Comparison of ENCODE assay signal across 8 mouse cellular contexts in the genomic region with DNA sequence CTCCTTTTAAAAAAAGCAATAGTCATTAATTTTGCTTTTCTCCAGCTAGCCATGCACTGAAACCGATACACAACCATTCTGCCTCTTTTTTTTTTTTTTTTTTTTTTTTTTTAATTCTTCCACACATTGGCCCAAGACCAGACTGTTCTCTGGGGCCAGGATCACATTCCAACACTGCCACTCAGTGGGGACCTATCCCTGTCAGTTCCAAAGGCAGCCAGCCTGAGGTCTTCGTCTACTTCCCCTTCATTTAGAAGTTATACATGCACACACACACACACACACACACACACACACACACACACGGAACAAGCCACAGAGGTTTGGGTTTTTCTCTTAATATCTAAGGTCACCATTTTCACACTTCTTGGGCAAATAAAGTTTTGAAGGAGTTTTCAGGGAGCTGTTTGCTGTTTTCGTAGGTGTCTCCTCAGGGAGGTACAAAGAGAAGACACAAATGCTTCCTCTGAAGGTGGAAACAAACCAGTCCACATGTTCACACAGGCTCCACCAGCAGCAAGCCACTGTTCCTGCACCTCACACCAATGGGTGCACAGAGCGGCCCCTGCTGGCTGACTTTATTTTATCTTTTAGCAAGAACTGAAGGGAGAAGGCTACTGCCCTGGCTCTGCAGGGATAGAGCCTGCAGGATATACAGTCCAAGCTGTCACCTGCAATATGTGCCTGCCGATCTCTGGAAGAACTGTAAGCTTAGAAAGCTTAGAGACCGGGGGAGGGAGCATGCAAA.
DNase-seq lines count a peak whose midpoint lies in the region; ATAC-seq and TF ChIP-seq lines count a peak whose summit lies in the region.

No protein-coding gene starts in this region.

- H3K4me2 ChIP-seq in forebrain, embryonic 15.5 days (replicated peaks) = no peak overlapping the region
- H3K4me2 ChIP-seq in lung, postnatal 0 days (replicated peaks; ENCODE audit: low read depth, low read length) = no peak overlapping the region

- ATAC-seq in forebrain, embryonic 15.5 days (replicated peaks) = peak; percentile 95
- ATAC-seq in hematopoietic stem cell, adult 5-6 weeks (replicated peaks in 1 of 2; ENCODE audit: insufficient read depth in 1 of 2, low FRiP score in 2 of 2, low TSS enrichment in 1 of 2, low read depth in 1 of 2, poor library complexity in 2 of 2, severe bottlenecking in 2 of 2) = peak; percentile 95 to 96
- ATAC-seq in lung, postnatal 0 days = peak; percentile 77

- peaks cover 8% of the 10 kb centered on the region for H3K27me3 ChIP-seq in E14TG2a.4 (ENCODE audit: insufficient read depth, low read length)
- no peaks in the 10 kb centered on the region for H3K27me3 ChIP-seq in forebrain, embryonic 15.5 days
- H3K27me3 ChIP-seq in lung, postnatal 0 days (replicated peaks; ENCODE audit: insufficient read depth, low read length) = no peaks in the 10 kb centered on the region

- no peak overlapping the region for H3K4me3 ChIP-seq in E14TG2a.4 (replicated peaks; ENCODE audit: low read length)
- H3K4me3 ChIP-seq in forebrain, embryonic 15.5 days = no peak overlapping the region
- no peak overlapping the region for H3K4me3 ChIP-seq in lung, postnatal 0 days (ENCODE audit: low read depth, low read length)

- H3K36me3 ChIP-seq in E14TG2a.4 (ENCODE audit: insufficient read depth, low read length) = no peaks in the 10 kb centered on the region
- no peaks in the 10 kb centered on the region for H3K36me3 ChIP-seq in forebrain, embryonic 15.5 days
- no peaks in the 10 kb centered on the region for H3K36me3 ChIP-seq in lung, postnatal 0 days (ENCODE audit: insufficient read depth, low read length)

- DNase-seq in c-Kit-positive CD71-positive TER-119-positive erythroid progenitor cells, embryonic 14.5 days (ENCODE audit: low spot score) = peak; percentile 21
- DNase-seq in layer of hippocampus, adult 8-10 months (ENCODE audit: low spot score in 2 of 2) = peak; percentile 70 to 82
- peak; percentile 81 for DNase-seq in lung, postnatal 0 days (ENCODE audit: low spot score)
- peak; percentile 91 for DNase-seq in retina, postnatal 1 day
- DNase-seq in thymus, postnatal 4 days = peak; percentile 90

- WGBS in forebrain, embryonic 15.5 days = 17% methylated on average over 7 of the region's 7 CpGs
- WGBS in lung, postnatal 0 days = 17% methylated on average over 7 of the region's 7 CpGs

- H3K27ac ChIP-seq in forebrain, embryonic 15.5 days (replicated peaks) = no peak overlapping the region
- no peak overlapping the region for H3K27ac ChIP-seq in lung, postnatal 0 days (ENCODE audit: low read length)

- H3K4me1 ChIP-seq in E14TG2a.4 (replicated peaks; ENCODE audit: low read depth, low read length) = no peaks in the 10 kb centered on the region
- H3K4me1 ChIP-seq in forebrain, embryonic 15.5 days = peaks cover 7% of the 10 kb centered on the region
- H3K4me1 ChIP-seq in lung, postnatal 0 days (ENCODE audit: insufficient read depth, low read depth, low read length) = no peaks in the 10 kb centered on the region

- no peaks in the 10 kb centered on the region for H3K9me3 ChIP-seq in E14TG2a.4 (ENCODE audit: low read length)
- H3K9me3 ChIP-seq in forebrain, embryonic 15.5 days = no peaks in the 10 kb centered on the region
- no peaks in the 10 kb centered on the region for H3K9me3 ChIP-seq in lung, postnatal 0 days (ENCODE audit: low read length)

- no peak for TF ChIP-seq EP300 in lung, postnatal 0 days (IDR thresholded peaks at IDR 0.05)

- H3K9ac ChIP-seq in forebrain, embryonic 15.5 days (replicated peaks) = no peak overlapping the region; the same call in 1 of the 2 replicates
- no peak overlapping the region for H3K9ac ChIP-seq in lung, postnatal 0 days (replicated peaks; ENCODE audit: low read depth)

- peak; percentile 66 for TF ChIP-seq CTCF in E14TG2a.4 (conservative IDR thresholded peaks at IDR 0.05; ENCODE audit: low read length)
- peak; percentile 89 for TF ChIP-seq CTCF in lung, postnatal 0 days (IDR thresholded peaks at IDR 0.05)

Comparison
In these comparisons a context has a peak if more than half of its experiments do, and no peak if none do; other contexts are left out.
1. DNase-seq: peak in every context shown above with its lines; median percentile 91 in retina, postnatal 1 day; 90 in thymus, postnatal 4 days; 81 in lung, postnatal 0 days; 76 in layer of hippocampus, adult 8-10 months; 21 in c-Kit-positive CD71-positive TER-119-positive erythroid progenitor cells, embryonic 14.5 days.